Mouse (Mus musculus) CH12F3 (cell line): Measurements from ENCODE around the gene Trpv2.

Experiments used
- in situ Hi-C: fragments of 300-500 bp; cut with MboI; formaldehyde crosslinking; loops from 2 replicates; pipeline ENCODE4 v1.14.3; 2020; ENCODE audit warnings: low sequenced_read_pairs

Gene Trpv2

GRCm38 (mm10) chr11:62602619-62603311 is 28.5 kb downstream of the Trpv2 start:
- in situ Hi-C loops, result no loop called here

GRCm38 (mm10) chr11:62603312-62604056 is 29.2 kb downstream of the Trpv2 start:
- in situ Hi-C loops, result no loop called here

- in situ Hi-C loops, result no loop called here
These were observed 29.9 kb downstream of the Trpv2 start for GRCm38 (mm10) chr11:62604123-62604706.

GRCm38 (mm10) chr11:62604886-62605618 is 30.8 kb downstream of the Trpv2 start:
- in situ Hi-C loops, result no loop called here

GRCm38 (mm10) chr11:62605619-62606298 is 31.5 kb downstream of the Trpv2 start:
- in situ Hi-C loops, result no loop called here

GRCm38 (mm10) chr11:62606299-62607169 is 32.2 kb downstream of the Trpv2 start:
- in situ Hi-C loops, result no loop called here

- in situ Hi-C loops, result no loop called here
These were observed 33.1 kb downstream of the Trpv2 start for GRCm38 (mm10) chr11:62607170-62607951.

- in situ Hi-C loops, result no loop called here
These were observed 33.6 kb downstream of the Trpv2 start for GRCm38 (mm10) chr11:62607952-62608201.

- in situ Hi-C loops, result no loop called here
These were observed 34.8 kb downstream of the Trpv2 start for GRCm38 (mm10) chr11:62608826-62609675.

GRCm38 (mm10) chr11:62610304-62610703 is 36.0 kb downstream of the Trpv2 start:
- in situ Hi-C loops, result loop anchor here (5.0 kb wide), 1 partner anchor 67 kb away; no protein-coding TSS in a partner anchor

- in situ Hi-C loops, result loop anchor here (5.0 kb wide), 1 partner anchor 65 kb away; no protein-coding TSS in a partner anchor
These were observed 38.3 kb downstream of the Trpv2 start for GRCm38 (mm10) chr11:62612604-62613003.

- in situ Hi-C loops, result loop anchor here (5.0 kb wide), 1 partner anchor 63 kb away; no protein-coding TSS in a partner anchor
These were observed 39.5 kb downstream of the Trpv2 start for GRCm38 (mm10) chr11:62613657-62614365.

- in situ Hi-C loops, result loop anchor here (5.0 kb wide), 1 partner anchor 62 kb away; no protein-coding TSS in a partner anchor
These were observed 40.7 kb downstream of the Trpv2 start for GRCm38 (mm10) chr11:62614876-62615410.

- in situ Hi-C loops, result no loop called here
These were observed 41.2 kb downstream of the Trpv2 start for GRCm38 (mm10) chr11:62615456-62615855.

GRCm38 (mm10) chr11:62621079-62621478 is 46.8 kb downstream of the Trpv2 start:
- in situ Hi-C loops, result no loop called here

- in situ Hi-C loops, result no loop called here
These were observed 47.4 kb downstream of the Trpv2 start for GRCm38 (mm10) chr11:62621586-62622283.

GRCm38 (mm10) chr11:62622850-62623249 is 48.6 kb downstream of the Trpv2 start:
- in situ Hi-C loops, result no loop called here
